Mouse (Mus musculus) liver, adult 2 months (tissue): ENCODE measurements around the gene Wdr24. TPM values are rescaled to one million over a fixed set of nuclear protein-coding genes. Genes with fewer than 3 reads are reported as not detected.

Source experiments
- DNase-seq: peaks from one replicate; pipeline ENCODE4 v3.0.0-alpha.2; 2011; ENCODE audit warnings: low read depth, low spot score; ENCODE audit errors: extremely low read depth
- H3K27ac ChIP-seq: fragments of 200-500 bp; replicated peaks from 2 replicates; pipeline ENCODE4 v1.5.1; 2012; ENCODE audit warnings: low read depth, mild to moderate bottlenecking, control low read depth, inconsistent platforms, low read length; ENCODE audit not compliant: insufficient read depth
- H3K27me3 ChIP-seq: fragments of 200-500 bp; 2 replicates; pipeline ENCODE4 v1.6.1; 2012; ENCODE audit warnings: mild to moderate bottlenecking, moderate library complexity, low read length, inconsistent platforms; ENCODE audit not compliant: control insufficient read depth, insufficient read depth
- H3K36me3 ChIP-seq: fragments of 200-500 bp; 2 replicates; pipeline ENCODE4 v1.6.1; 2012; ENCODE audit warnings: low read length, inconsistent platforms; ENCODE audit not compliant: control insufficient read depth, insufficient read depth
- H3K4me1 ChIP-seq: fragments of 200-500 bp; 2 replicates; pipeline ENCODE4 v1.6.1; 2011; ENCODE audit warnings: low read length; ENCODE audit not compliant: control insufficient read depth, insufficient read depth
- H3K4me3 ChIP-seq: fragments of 200-500 bp; 2 replicates; pipeline ENCODE4 v1.5.1; 2011; ENCODE audit warnings: low read depth, mild to moderate bottlenecking, control low read depth, low read length, moderate library complexity; ENCODE audit not compliant: insufficient read depth
- H3K79me2 ChIP-seq: fragments of 200-500 bp; 2 replicates; pipeline ENCODE4 v1.6.1; 2012; ENCODE audit warnings: inconsistent platforms, mild to moderate bottlenecking, low read length, moderate library complexity; ENCODE audit not compliant: control insufficient read depth, insufficient read depth
- H3K9ac ChIP-seq: fragments of 200-500 bp; 2 replicates; pipeline ENCODE4 v1.6.1; 2012; ENCODE audit warnings: low read depth, mild to moderate bottlenecking, control low read depth, inconsistent platforms, low read length
- CTCF ChIP-seq: fragments of 200-500 bp; IDR thresholded peaks from 2 replicates; pipeline ENCODE4 v1.5.1; 2011; ENCODE audit warnings: low read depth, low read length, control low read depth
- POLR2A ChIP-seq: fragments of 200-500 bp; IDR thresholded peaks from 2 replicates; pipeline ENCODE4 v1.6.1; 2011; ENCODE audit warnings: low read length, control low read depth; ENCODE audit not compliant: insufficient read depth; ENCODE audit errors: extremely low read depth
- WGBS: fragments of 180-500 bp; shearing (Covaris S2); methylation state at CpG from one replicate; pipeline ENCODE4 v1.1.7; 2018; 5-methylcytosine and 5-hydroxymethylcytosine counted together
- polyA plus RNA-seq: library from polyadenylated mRNA; depleted of rRNA; stranded (reverse); fragments of >200 nt; gene quantifications from 2 replicates; pipeline ENCODE4 v1.2.3, GENCODE M21; 2012
- total RNA-seq: library from RNA; depleted of rRNA; stranded (reverse); fragments of >200 nt; gene quantifications from 2 replicates; pipeline ENCODE4 v1.2.3, GENCODE M21; 2014

The Wdr24 gene
- total and polyA plus RNA-seq, 2 experiments, result 13.3 to 24.8 TPM

- 94% methylated on average over 22 of the region's 22 CpGs for WGBS
- Histone ChIP-seq H3K4me1 (peaks cover 31% of the 10 kb centered on the region), H3K9ac (no peak overlapping the region), H3K27me3 (no peaks in the 10 kb centered on the region), H3K4me3 (no peak overlapping the region), H3K79me2 (peaks cover 25% of the 10 kb centered on the region), H3K36me3 (0 out of 2 replicates have a peak, but pooled peaks cover 4% of the 10 kb centered on the region), H3K27ac (no peak overlapping the region)
- DNase-seq, result no peak
- TF ChIP-seq POLR2A (no peak), CTCF (no peak)
Measured at GRCm38 (mm10) chr17:25827546-25828222, 4.3 kb downstream of the Wdr24 start.

GRCm38 (mm10) chr17:25828223-25828594, 4.8 kb downstream of the Wdr24 start:
- no peak for TF ChIP-seq CTCF
- TF ChIP-seq POLR2A, result no peak
- no peak for DNase-seq
- WGBS, result 90% methylated on average over 8 of the region's 8 CpGs
- Histone ChIP-seq H3K27me3 (no peaks in the 10 kb centered on the region), H3K9ac (no peak overlapping the region), H3K36me3 (0 out of 2 replicates have a peak, but pooled peaks cover 4% of the 10 kb centered on the region), H3K79me2 (peaks cover 25% of the 10 kb centered on the region), H3K4me3 (no peak overlapping the region), H3K27ac (no peak overlapping the region), H3K4me1 (peaks cover 31% of the 10 kb centered on the region)

- H3K4me3 ChIP-seq, result peak within 1 kb of the TSS; percentile 64
- peak; percentile 81 for DNase-seq
- no peaks in the 10 kb centered on the region for H3K27me3 ChIP-seq
- 0 out of 2 replicates have a peak, but pooled peaks cover 4% of the 10 kb centered on the region for H3K36me3 ChIP-seq
- H3K4me1 ChIP-seq, result peaks cover 31% of the 10 kb centered on the region
- WGBS, result under 1% methylated on average over 32 of the region's 32 CpGs
- H3K9ac ChIP-seq, result peak within 1 kb of the TSS; percentile 78
- peak; percentile 44; the same call in 1 of the 2 replicates for TF ChIP-seq CTCF
- TF ChIP-seq POLR2A, result peak; percentile 50; the same call in 1 of the 2 replicates
- H3K79me2 ChIP-seq, result peaks cover 22% of the 10 kb centered on the region
- H3K27ac ChIP-seq, result peak within 1 kb of the TSS; percentile 69
Measured at GRCm38 (mm10) chr17:25828712-25829557, 5.5 kb downstream of the Wdr24 start, which contains the start of gene Jmjd8. Gene Jmjd8 (plus strand): TSS chr17:25828867.

GRCm38 (mm10) chr17:25829558-25830017, 6.2 kb downstream of the Wdr24 start:
- H3K9ac ChIP-seq, result peak overlapping the region; percentile 78
- H3K4me3 ChIP-seq, result peak overlapping the region; percentile 64
- WGBS, result 26% methylated on average over 8 of the region's 8 CpGs
- TF ChIP-seq POLR2A (no peak), CTCF (no peak)
- H3K27me3 ChIP-seq, result no peaks in the 10 kb centered on the region
- H3K79me2 ChIP-seq, result peaks cover 17% of the 10 kb centered on the region
- H3K4me1 ChIP-seq, result peaks cover 27% of the 10 kb centered on the region
- 0 out of 2 replicates have a peak, but pooled peaks cover 4% of the 10 kb centered on the region for H3K36me3 ChIP-seq
- no peak for DNase-seq
- H3K27ac ChIP-seq, result peak overlapping the region; percentile 69

GRCm38 (mm10) chr17:25830200-25830753, 6.8 kb downstream of the Wdr24 start:
- H3K9ac ChIP-seq, result no peak overlapping the region
- H3K4me1 ChIP-seq, result peaks cover 31% of the 10 kb centered on the region
- H3K36me3 ChIP-seq, result 0 out of 2 replicates have a peak, but pooled peaks cover 4% of the 10 kb centered on the region
- peaks cover 23% of the 10 kb centered on the region for H3K79me2 ChIP-seq
- TF ChIP-seq POLR2A (no peak), CTCF (no peak)
- H3K4me3 ChIP-seq, result no peak overlapping the region
- DNase-seq, result no peak
- H3K27ac ChIP-seq, result no peak overlapping the region
- H3K27me3 ChIP-seq, result no peaks in the 10 kb centered on the region
- 75% methylated on average over 4 of the region's 4 CpGs for WGBS
